Mouse (Mus musculus) retina, embryonic 14.5 days (tissue): ENCODE results near the gene Gm9918.
A peak's percentile ranks its signal among the peaks of the same experiment; 100 is the strongest.
"Not testable (repeated sequence)": the region's sequence is repeated elsewhere in the genome, so short reads cannot be mapped to it uniquely, and the experiment has no call there.

Source experiments
- DNase-seq: peaks from one replicate; pipeline ENCODE4 v3.0.0-alpha.2; 2015; ENCODE audit warnings: low spot score

The Gm9918 gene

DNA sequence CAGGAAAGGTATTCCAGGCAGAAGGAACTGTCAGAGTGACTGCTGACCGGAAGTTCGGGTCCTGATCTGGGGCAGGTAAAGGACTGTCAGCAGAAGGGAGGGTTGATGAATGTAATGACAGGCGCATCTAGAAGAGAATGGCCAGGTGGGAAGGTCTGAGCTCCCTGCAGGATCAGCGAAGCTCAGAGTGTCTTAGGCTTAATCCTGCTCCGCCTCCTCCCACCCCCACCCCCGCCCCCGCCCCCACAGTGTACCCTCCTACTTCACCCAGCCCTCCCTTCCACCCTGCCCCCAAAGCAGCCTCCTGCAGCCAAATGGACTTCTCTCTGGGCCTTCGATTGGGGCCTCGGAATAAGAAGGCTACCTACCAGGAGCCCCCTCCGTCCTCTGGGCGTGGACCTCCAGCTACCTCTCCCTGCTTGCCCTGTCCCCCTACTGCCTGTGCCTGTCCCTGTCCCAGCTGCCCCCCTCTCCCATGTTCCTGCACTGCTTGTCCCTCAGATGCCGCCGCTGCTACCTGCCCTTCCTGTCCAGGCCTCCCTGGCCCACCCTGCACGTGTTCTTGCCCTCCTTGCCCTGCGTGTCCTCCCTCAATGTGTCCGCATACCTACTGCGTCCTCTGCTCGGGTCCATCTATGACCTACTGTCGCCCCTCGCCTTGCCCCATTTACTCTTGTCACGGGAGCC lies at the start of gene Gm9918:
Gm9918 (plus strand) TSS at position 290 of the 687 bp plus-strand sequence.
- peak; percentile 27 for DNase-seq

DNA sequence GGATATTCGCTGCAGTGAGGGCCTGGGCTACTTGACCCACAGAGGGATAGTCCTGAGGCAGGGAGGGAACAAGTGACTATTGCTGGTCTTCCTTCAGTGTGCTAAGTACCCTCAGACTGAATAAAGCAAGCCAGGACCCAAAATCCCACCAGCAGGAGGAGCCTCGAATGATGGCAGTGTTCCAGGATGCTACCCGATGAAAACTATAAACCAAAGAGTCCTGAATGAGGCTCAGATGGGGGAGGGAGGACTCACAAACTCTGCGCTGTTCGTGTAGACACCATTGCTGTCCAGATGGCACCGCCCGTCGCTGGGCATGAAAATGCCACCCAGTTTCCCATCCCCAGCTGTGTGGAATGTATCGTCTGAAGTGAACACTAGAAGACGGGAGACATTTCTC lies 48.0 kb upstream of the Gm9918 start:
- no peak for DNase-seq

DNA sequence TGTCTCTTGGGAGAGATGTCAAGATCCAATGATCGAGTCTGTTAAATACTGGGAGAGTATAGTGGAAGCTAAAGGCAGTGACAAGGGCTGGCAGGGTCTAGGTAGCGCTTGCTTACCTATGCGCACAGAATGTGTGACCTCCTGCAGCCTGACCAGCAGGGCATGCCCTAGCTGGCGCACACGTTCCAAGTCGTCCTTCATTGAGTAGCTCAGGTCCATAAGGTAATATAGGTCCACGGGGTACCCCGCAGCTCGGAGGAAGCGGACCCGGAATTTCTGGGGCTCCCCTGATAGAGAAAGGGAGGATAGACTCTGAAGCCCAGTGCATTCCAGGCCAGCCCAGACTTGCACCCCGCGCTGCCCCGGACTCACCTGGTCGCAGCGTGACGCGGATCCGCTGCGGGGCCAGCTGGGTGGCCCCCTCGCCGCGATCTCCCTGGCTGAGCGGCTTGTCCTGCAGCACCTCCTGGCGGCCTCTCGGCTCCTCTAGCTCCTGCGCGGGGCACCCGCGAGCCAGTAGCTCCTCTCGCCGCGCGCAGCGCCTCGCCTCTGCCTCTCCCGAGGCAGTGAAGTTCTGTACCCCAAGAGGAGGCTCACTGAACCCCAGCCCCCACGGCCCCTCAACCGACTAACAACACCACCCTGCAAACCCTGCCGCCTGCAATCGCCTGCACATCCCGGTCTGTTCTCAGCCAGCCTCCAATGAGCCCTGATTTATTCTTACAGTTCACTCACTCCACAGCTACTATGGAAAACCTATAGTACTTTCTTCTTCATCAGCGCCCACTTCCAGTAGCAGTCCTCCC lies 46.0 kb upstream of the Gm9918 start:
- peak; percentile 86 for DNase-seq

DNA sequence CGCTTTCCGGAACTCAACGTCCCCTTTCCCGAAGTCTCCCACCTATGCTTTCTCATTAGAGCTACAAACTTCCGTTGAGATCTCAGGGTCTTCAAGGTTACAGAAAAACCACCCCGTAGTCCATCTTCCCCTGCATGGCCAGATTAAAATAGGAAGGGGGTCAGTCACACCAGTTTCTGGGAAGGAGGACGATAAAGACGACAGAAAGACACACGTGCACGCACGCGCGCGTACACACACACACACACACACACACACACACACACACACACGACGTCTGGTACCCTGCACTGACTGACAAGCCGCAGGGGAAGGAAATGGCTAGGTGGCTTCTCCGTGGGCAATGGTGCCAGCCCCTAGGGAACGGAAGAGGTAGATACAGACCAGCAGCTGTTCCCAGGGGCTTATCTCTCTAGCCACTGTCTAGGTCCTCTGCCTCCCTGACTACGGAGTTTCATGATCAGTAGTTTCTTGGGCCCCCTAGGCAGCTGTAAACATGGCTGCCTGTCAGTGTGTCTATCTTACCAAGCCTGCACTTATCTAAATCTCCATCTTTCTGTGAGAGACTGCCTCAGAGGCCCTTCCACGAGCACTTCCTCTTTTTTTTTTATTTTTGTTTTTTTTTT lies 45.3 kb upstream of the Gm9918 start:
- DNase-seq: peak; percentile 25

DNA sequence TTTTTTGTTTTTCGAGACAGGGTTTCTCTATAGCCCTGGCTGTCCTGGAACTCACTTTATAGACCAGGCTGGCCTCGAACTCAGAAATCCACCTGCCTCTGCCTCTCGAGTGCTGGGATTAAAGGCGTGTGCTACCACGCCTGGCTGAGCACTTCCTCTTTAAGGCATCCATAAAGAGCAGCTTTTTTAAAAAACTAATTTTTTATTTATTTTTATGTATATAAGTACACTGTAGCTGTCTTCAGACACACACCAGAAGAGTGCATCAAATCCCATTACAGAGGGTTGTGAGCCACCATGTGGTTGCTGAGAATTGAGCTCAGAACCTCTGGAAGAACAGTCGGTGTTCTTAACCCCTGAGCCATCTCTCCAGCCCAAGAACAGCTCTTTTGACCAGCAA lies 44.7 kb upstream of the Gm9918 start:
- DNase-seq: not testable (repeated sequence)

DNA sequence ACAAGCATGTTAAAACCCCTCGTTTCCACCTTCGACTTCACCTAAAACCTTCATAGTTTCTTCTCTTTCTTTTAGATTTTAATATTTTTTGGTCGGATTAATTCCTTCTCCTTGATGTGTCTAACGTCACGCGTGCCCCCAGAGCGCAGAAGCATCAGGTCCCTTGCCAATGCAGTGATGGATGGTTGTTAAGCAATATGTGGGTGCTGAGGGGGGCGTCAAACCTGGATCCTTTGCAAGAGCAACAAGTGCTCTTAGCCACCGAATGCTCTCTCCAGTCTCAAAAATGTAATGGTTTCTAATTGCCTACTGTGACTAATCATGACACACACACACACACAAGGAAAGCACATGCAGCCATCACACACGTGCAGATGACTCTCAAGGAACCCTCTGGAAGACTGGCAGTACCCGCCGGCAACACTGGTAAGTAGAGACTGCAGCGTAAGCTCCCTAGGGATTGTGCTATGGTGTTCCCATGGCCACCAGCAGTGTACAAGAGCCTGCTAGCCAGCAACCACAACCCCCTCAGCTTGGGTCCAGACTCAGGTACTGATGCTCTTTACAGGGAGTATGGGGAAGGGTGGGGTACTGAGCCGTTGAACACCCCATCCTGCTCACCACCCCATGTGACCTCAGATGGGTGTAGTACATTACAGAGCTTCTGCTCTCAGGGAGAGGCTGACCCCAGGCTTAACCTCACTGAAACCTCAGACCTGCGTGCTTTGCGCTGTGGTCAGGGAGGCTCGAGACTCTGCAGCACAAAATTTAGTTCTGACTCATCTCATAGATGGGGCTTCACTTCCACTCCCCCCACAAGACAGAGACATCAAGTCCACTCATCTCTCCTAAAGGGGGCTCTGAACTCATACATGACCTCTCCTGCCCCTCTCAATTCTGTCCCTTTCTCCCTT lies 39.7 kb upstream of the Gm9918 start:
- no peak for DNase-seq

DNA sequence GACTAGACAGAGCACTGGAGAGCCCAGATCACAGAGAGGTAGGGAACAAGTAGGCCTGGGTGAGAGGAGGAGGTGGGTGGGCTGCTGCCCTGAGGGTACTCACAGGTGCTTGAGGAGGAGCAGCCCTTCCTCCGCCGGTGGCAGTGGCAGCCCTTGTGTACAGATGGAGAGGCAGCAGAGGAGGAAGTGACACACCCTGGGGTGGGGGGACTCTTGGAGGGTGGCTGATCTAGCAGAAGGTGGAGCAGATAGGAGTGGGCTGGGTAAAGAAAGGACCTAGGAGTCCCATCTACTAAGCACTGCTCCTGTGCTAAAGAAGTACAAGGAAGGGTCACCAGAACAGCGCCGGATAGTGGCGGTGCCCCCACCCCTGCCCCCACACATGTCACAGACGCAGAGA lies 38.6 kb upstream of the Gm9918 start, which contains the start of gene Itgb7:
Itgb7 (minus strand) TSS at position 197 of the 400 bp plus-strand sequence.
- no peak for DNase-seq

DNA sequence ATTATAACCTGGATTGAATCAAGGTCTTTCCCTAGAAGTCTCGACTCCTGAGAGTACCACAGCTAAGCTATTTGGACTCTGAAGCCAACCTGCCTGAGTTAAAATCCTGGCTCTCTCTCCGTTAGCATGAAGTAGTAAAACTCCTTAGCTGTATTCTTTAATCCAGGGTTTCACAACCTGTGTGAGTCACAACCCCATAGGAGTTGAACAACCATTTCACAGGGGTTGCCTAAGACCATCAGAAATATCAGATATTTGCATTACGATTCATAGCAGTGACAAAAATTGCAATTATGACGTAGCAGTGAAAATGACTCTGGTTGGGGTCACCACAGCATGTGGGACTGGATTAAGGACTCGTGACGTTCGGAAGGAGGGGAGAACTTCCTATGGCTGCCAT lies 37.6 kb upstream of the Gm9918 start:
- no peak for DNase-seq

DNA sequence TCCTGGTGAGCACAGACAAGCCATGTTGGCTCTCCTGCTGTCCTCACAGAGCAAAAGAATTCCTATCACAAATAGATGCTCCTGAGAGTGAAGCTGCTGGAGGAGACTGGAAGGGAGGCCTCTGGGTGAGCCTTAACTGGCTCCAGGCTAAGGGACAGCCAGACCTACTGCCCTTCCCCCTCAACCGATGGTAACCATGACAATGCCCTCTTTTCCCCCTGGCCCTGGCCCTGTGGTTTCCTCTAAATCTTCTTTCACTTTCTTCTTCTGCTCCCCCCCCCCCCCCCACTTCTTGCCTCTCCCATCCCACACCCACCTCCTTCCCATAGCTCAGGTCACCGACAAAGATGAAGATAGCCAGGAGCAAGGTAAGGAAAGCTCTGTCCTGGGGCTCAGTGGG lies 36.5 kb upstream of the Gm9918 start:
- DNase-seq: peak; percentile 55

DNA sequence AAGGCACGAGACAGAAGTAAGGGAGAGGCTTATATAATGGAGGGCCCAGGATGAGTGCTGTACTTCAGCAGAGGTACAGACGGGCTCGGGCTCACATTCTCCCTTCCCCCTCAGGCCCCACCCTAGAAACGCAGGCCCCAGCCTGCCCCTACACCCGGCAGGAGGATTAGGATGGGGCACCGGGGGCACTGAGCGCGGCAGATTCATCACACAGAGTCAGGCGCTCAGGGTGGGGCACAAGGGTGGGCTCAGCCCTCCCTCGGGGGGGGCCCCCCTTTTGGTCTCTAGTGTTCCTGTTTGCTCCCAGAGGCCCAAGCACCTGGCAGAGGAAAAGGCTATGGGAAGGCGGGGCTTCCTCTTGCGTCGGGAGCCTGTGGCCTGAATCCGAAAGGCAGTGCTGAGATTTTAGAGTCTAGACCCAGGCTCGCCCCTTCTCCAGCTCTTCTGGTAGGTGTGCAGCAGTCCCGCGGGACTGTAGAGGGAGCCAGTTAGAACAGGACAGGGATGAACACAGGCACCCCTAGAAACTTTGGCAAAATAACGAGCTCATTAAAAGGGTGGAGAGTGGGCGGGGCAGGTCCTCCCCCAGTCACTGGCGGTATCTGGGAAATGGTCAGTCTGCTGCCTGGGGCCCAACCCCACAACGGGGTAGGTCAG lies 34.9 kb upstream of the Gm9918 start:
- DNase-seq: peak; percentile 57

DNA sequence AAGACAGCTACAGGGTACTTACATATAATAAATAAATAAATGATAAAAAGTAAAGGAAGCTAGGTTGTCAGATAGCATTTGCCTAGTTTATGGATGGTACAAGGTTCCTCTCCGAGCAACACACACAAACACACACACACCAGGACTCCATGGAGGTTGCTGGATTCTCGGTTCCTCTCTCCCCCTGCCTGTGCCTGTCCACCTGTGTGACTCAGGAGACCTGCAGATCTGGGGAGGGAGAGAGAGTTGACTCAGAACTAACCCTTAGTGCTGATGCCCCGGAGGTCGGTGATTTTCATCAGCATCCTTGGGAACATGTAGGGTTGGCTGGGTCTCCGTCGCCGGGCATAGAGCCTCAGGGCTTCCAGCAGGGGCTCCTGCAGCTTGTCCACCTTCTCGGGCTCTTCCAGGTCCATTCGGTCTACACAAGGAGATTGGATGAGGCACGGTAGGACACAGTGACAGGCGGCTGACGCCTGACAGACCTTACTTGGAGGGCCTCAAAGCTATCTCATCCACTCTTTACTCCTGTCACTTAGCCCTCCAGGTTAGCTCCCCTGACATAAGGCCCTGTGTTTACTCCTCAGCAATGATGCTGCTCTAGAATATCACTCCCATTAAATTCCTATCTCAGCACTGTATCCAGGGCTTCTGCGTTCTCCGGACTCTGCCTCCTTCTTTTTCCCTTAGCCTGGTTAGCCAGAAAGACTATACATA lies 31.7 kb upstream of the Gm9918 start:
- no peak for DNase-seq

DNA sequence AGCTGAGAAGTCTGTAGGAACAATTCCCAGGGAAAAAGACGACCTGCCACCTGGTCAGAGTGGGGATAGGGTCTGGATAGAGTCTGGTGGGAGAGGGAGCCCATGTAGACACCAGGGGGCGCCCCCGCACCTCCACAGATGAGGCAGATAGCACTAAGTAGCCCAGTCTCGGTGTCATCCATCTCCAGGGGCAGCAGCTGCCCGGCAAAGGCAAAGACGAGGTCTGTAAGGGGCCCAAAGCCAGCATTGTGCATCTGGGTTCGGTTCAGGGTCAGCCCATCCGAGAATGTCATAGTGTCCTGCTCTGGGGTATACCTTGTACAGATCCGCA lies 31.1 kb upstream of the Gm9918 start:
- DNase-seq: peak; percentile 92

DNA sequence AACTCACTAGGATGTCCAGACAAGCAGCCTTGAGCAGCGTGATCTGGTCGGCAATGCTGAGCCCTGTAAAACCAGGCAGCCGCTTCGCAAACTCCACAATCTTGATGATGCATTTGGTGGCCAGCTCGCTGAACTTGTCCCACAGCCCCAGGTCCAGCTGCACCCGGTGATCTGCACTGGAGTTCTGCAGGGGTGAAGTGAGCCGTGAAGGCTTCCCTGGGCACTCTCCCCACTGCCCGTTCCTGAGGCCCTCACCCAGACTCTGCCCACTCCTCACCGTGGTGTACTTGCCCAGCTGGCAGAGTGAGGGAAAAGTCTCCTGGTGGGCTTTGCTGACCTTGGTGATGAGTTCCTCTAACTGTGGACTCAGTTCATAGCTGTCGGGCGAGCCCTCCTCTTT lies 30.5 kb upstream of the Gm9918 start:
- no peak for DNase-seq

DNA sequence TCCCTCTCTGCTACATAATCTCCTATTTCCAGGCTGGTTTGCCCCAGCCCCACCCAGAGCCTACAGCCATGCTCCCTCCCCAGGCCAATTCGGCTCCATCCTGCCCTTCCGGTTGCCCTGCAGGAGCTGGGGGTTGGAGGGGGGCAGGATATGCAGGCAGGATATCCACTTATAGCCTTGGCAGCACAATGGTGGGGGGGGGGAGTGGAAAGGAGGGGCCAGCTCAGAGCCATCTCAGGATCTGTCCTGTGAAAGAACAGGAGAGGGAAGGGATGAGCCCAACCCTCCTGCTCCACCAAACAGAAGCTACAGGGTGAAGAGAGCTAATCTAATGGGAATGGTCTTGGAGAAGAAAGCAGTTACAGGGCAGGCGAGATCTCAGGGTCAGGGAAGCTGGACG lies 29.8 kb upstream of the Gm9918 start:
- DNase-seq: no peak

DNA sequence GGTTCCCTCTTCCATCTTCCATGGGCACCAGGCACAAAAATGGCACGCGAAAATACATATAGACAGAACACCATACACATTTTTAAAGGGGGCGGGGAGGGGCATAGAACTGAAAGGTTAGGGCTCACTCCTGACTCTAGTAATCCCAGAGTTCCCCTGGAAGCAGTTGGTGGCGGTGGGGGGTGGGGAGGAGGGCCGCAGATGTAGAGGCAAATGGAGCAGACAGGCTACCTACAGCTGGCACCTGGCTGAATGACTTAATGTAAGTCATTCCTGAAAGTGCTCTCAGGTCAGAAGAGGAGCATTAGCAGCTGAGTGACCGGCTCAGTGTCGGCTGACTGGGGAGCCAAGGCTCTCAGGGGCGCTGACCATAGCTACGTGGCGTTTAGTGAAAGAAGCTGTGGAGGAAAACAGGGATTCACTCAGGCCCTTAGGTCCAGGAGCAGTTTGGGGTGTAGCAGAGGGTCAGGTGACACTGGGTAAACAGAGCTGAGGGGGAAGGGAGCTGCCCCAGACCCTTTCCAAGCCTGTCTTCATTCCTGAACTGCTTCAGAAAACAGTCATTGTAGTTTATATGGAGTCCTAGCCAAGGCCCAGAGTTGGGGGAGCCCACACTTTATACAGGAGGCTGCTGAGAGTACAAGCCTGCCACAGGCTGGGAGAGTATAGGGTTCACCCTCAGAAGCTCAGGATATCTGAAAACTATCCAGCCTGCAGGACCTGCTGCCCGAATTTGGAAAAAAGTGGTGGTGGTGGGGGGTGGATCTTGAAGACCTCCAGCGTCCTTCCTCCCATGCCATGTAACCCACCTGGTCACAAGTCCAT lies 27.7 kb upstream of the Gm9918 start:
- DNase-seq: no peak

DNA sequence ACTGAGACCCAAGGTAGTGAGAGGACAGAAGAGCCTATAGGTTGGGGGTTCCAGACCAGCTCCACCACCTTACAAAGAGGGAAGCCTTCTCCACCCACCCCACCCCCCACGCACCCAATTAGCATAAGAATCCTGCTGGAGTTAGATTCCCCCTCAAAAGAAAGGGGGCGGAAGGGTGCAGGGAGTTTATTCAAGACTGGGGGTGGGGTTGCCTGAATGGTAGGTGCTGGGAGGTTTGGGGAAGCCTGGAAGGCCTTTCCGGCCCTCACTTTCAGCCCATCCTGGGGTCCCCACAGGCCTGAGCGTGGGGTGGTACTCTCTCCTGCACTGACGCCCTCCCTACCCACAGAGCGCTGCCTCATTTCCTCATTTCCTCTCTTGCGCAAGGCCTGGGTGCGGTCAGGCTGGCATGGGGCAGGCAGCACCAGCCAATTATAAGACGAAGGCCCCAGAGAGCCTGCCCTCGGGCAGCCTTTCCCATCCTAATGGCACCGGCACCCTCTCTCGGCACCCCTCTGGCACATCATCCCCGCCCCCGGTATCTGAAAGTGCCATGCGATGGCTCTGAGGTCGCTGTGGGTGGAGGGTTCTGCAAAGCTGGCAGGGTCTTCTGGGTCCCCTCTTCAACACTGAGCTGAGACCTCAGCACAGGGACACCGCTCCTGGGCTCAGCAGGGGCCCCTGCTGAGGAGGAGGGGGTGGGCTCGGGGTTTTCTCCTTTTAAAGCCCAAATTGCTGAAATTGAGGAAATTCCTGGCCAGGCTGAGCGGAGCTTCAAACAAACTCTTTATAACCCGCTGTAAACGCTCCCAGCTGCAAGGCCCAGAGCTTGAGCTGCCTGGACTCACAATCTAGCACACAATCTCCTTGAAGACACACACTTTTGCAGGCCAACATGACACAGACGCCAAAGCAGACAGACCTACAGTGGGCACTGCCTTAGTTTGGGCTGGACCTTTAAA lies 26.9 kb upstream of the Gm9918 start:
- DNase-seq: no peak

DNA sequence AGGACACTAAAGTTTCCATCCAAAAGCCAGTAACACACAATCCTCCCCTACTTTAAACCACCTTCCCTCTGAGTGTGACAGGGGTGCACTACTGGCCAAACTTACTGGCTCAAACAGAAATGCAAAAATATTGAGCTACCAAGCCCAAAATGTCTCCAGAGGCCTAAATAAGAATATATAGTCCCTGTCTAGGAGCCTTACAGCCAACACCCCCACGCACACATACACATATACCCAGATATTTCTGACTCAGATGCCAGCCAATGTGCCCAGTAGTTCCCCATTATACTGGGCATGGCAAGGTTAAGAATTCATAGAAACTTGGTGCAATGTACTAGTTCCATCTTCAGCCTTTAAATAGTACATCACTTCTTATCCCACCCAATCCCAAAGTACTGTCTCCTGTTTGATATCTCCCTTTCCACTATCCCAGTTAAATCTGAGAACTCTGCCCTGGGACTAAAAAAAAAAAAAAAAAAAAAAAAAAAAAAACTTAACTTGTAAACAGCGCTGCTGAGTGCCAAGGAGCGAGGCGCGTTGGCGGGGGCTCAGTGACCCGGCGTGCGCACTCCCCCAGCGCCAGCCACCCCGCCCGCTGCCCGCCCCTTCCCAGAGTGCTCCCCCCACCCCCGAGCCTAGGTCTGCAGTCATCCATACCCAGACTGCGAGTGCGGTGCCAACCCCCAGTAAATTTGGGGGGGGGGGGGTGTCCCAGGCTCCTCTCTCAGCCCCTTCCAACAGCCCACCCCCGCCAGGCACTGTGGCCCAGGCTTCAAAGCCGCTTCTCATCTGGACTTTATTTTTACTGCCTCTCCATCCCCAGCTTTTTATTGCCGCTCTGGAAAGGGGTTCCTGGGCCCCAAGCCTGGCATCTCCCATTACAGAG lies 25.8 kb upstream of the Gm9918 start:
- DNase-seq: no peak

DNA sequence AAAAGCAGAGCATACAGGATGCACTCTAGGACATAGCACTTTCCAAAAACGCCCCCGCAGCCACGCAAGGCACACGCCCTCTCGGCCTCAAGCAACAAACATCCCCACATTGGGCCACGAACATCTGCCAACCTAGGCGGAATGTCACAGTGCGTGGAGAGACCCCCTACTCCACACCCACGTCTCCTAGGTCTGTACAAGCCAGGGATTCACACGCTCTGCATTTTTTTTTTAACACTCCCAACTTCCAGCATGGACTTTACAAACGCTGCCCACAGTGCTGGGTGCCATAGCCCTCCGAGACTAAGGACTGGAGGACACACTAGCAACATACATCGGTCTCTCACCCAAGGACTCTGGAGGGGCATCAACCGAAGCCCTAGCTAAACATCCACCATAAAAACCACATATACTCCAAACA lies 24.9 kb upstream of the Gm9918 start:
- DNase-seq: no peak
